Mouse (Mus musculus): Measurements from ENCODE around the gene Tspan9. TPM values are rescaled to one million over a fixed set of nuclear protein-coding genes. Genes with fewer than 3 reads are reported as not detected.

The Tspan9 gene
- polyA plus RNA-seq, 1 experiment from 2014 or later = 77.3 TPM

GRCm38 (mm10) chr6:128022207-128022606 is 121.2 kb downstream of the Tspan9 start:
- Histone ChIP-seq H3K27me3 (ENCODE audit: control insufficient read depth, insufficient read depth, low read length) (no peaks in the 10 kb centered on the region), H3K4me2 (replicated peaks; ENCODE audit: low read depth) (no peak overlapping the region), H3K4me1 (replicated peaks; ENCODE audit: control insufficient read depth, insufficient read depth) (peaks cover 7% of the 10 kb centered on the region; the same call in 1 of the 2 replicates), H3K9ac (ENCODE audit: low read length) (no peak overlapping the region), H3K4me3 (ENCODE audit: low read depth, low read length) (no peak overlapping the region), H3K36me3 (ENCODE audit: control insufficient read depth, insufficient read depth, low read length) (no peaks in the 10 kb centered on the region), H3K27ac (replicated peaks) (peak overlapping the region; percentile 80), H3K9me3 (ENCODE audit: control insufficient read depth, low read length) (no peaks in the 10 kb centered on the region)
- TF ChIP-seq EP300 (optimal IDR thresholded peaks at IDR 0.05) (no peak), CTCF (IDR thresholded peaks at IDR 0.05; ENCODE audit: low read depth) (no peak)
- DNase-seq (ENCODE audit: low spot score) (no peak), ATAC-seq (ENCODE audit: low FRiP score, low TSS enrichment) (peak; percentile 16; the same call in 1 of the 2 replicates)
- WGBS = 59% methylated on average over 6 of the region's 6 CpGs

GRCm38 (mm10) chr6:128021931-128022202 is 121.5 kb downstream of the Tspan9 start:
- H3K27ac ChIP-seq (replicated peaks) = peak overlapping the region; percentile 80
- H3K4me2 ChIP-seq (replicated peaks; ENCODE audit: low read depth) = no peak overlapping the region
- WGBS = 67% methylated on average over 5 of the region's 5 CpGs
- no peaks in the 10 kb centered on the region for H3K27me3 ChIP-seq (ENCODE audit: control insufficient read depth, insufficient read depth, low read length)
- no peaks in the 10 kb centered on the region for H3K9me3 ChIP-seq (ENCODE audit: control insufficient read depth, low read length)
- H3K36me3 ChIP-seq (ENCODE audit: control insufficient read depth, insufficient read depth, low read length) = no peaks in the 10 kb centered on the region
- H3K9ac ChIP-seq (ENCODE audit: low read length) = 0 out of 2 replicates have a peak overlapping the region, but pooled peaks have one; percentile 43
- no peak overlapping the region for H3K4me3 ChIP-seq (ENCODE audit: low read depth, low read length)
- ATAC-seq (ENCODE audit: low FRiP score, low TSS enrichment) (0 out of 2 replicates have a peak, but pooled peaks have one; percentile 14), DNase-seq (ENCODE audit: low spot score) (no peak)
- TF ChIP-seq CTCF (IDR thresholded peaks at IDR 0.05; ENCODE audit: low read depth) = no peak
- H3K4me1 ChIP-seq (replicated peaks; ENCODE audit: control insufficient read depth, insufficient read depth) = peaks cover 7% of the 10 kb centered on the region; the same call in 1 of the 2 replicates

GRCm38 (mm10) chr6:128021106-128021930 is 122.1 kb downstream of the Tspan9 start:
- no peak overlapping the region for H3K4me3 ChIP-seq (ENCODE audit: low read depth, low read length)
- WGBS = 32% methylated on average over 7 of the region's 10 CpGs
- TF ChIP-seq EP300 (optimal IDR thresholded peaks at IDR 0.05) (no peak), CTCF (IDR thresholded peaks at IDR 0.05; ENCODE audit: low read depth) (no peak)
- H3K27me3 ChIP-seq (ENCODE audit: control insufficient read depth, insufficient read depth, low read length) = no peaks in the 10 kb centered on the region
- ATAC-seq (ENCODE audit: low FRiP score, low TSS enrichment) = peak; percentile 62; the same call in 1 of the 2 replicates
- H3K36me3 ChIP-seq (ENCODE audit: control insufficient read depth, insufficient read depth, low read length) = no peaks in the 10 kb centered on the region
- peaks cover 7% of the 10 kb centered on the region; the same call in 1 of the 2 replicates for H3K4me1 ChIP-seq (replicated peaks; ENCODE audit: control insufficient read depth, insufficient read depth)
- H3K9ac ChIP-seq (ENCODE audit: low read length) = 0 out of 2 replicates have a peak overlapping the region, but pooled peaks have one; percentile 43
- H3K27ac ChIP-seq (replicated peaks) = peak overlapping the region; percentile 80
- H3K9me3 ChIP-seq (ENCODE audit: control insufficient read depth, low read length) = no peaks in the 10 kb centered on the region
- DNase-seq (ENCODE audit: low spot score) = peak; percentile 40
- no peak overlapping the region for H3K4me2 ChIP-seq (replicated peaks; ENCODE audit: low read depth)

- TF ChIP-seq EP300 (optimal IDR thresholded peaks at IDR 0.05) (no peak), CTCF (IDR thresholded peaks at IDR 0.05; ENCODE audit: low read depth) (no peak)
- Histone ChIP-seq H3K36me3 (ENCODE audit: control insufficient read depth, insufficient read depth, low read length) (no peaks in the 10 kb centered on the region), H3K9me3 (ENCODE audit: control insufficient read depth, low read length) (no peaks in the 10 kb centered on the region), H3K4me2 (replicated peaks; ENCODE audit: low read depth) (no peak overlapping the region), H3K27me3 (ENCODE audit: control insufficient read depth, insufficient read depth, low read length) (no peaks in the 10 kb centered on the region), H3K9ac (ENCODE audit: low read length) (no peak overlapping the region), H3K4me1 (replicated peaks; ENCODE audit: control insufficient read depth, insufficient read depth) (peaks cover 7% of the 10 kb centered on the region; the same call in 1 of the 2 replicates), H3K4me3 (ENCODE audit: low read depth, low read length) (no peak overlapping the region), H3K27ac (replicated peaks) (peak overlapping the region; percentile 80)
- DNase-seq (ENCODE audit: low spot score) = no peak
- WGBS = 44% methylated on average over 8 of the region's 8 CpGs
- peak; percentile 25; the same call in 1 of the 2 replicates for ATAC-seq (ENCODE audit: low FRiP score, low TSS enrichment)
Measured at GRCm38 (mm10) chr6:128020521-128021057, 122.8 kb downstream of the Tspan9 start.

GRCm38 (mm10) chr6:128020053-128020452 is 123.3 kb downstream of the Tspan9 start:
- no peaks in the 10 kb centered on the region for H3K9me3 ChIP-seq (ENCODE audit: control insufficient read depth, low read length)
- no peak overlapping the region for H3K9ac ChIP-seq (ENCODE audit: low read length)
- H3K36me3 ChIP-seq (ENCODE audit: control insufficient read depth, insufficient read depth, low read length) = no peaks in the 10 kb centered on the region
- no peaks in the 10 kb centered on the region for H3K27me3 ChIP-seq (ENCODE audit: control insufficient read depth, insufficient read depth, low read length)
- 70% methylated on average over 4 of the region's 4 CpGs for WGBS
- no peak for DNase-seq (ENCODE audit: low spot score)
- H3K4me3 ChIP-seq (ENCODE audit: low read depth, low read length) = no peak overlapping the region
- TF ChIP-seq CTCF (IDR thresholded peaks at IDR 0.05; ENCODE audit: low read depth) (no peak), EP300 (optimal IDR thresholded peaks at IDR 0.05) (no peak)
- no peak for ATAC-seq (ENCODE audit: low FRiP score, low TSS enrichment)
- no peak overlapping the region for H3K4me2 ChIP-seq (replicated peaks; ENCODE audit: low read depth)
- peak overlapping the region; percentile 80 for H3K27ac ChIP-seq (replicated peaks)
- peaks cover 7% of the 10 kb centered on the region; the same call in 1 of the 2 replicates for H3K4me1 ChIP-seq (replicated peaks; ENCODE audit: control insufficient read depth, insufficient read depth)

GRCm38 (mm10) chr6:128019119-128019518 is 124.3 kb downstream of the Tspan9 start:
- ATAC-seq (ENCODE audit: low FRiP score, low TSS enrichment) (no peak), DNase-seq (ENCODE audit: low spot score) (no peak)
- WGBS = 72% methylated on average over 7 of the region's 7 CpGs
- Histone ChIP-seq H3K36me3 (ENCODE audit: control insufficient read depth, insufficient read depth, low read length) (no peaks in the 10 kb centered on the region), H3K4me1 (replicated peaks; ENCODE audit: control insufficient read depth, insufficient read depth) (peaks cover 7% of the 10 kb centered on the region; the same call in 1 of the 2 replicates), H3K9ac (ENCODE audit: low read length) (no peak overlapping the region), H3K9me3 (ENCODE audit: control insufficient read depth, low read length) (no peaks in the 10 kb centered on the region), H3K27me3 (ENCODE audit: control insufficient read depth, insufficient read depth, low read length) (no peaks in the 10 kb centered on the region), H3K4me3 (ENCODE audit: low read depth, low read length) (no peak overlapping the region), H3K4me2 (replicated peaks; ENCODE audit: low read depth) (no peak overlapping the region), H3K27ac (replicated peaks) (no peak overlapping the region)
- TF ChIP-seq EP300 (optimal IDR thresholded peaks at IDR 0.05) (no peak), CTCF (IDR thresholded peaks at IDR 0.05; ENCODE audit: low read depth) (no peak)
